Mouse (Mus musculus) CD4-positive, CD25-positive, alpha-beta regulatory T cell, adult 2 months (primary cell): ENCODE data around the gene Zfhx2.

ENCODE experiments used
- DNase-seq: peaks from one replicate; pipeline ENCODE4 v3.0.0-alpha.2; 2012; ENCODE audit warnings: low read depth, low spot score

The Zfhx2 gene

GRCm38 (mm10) chr14:55078366-55078989, 13.6 kb downstream of the Zfhx2 start:
- DNase-seq, result no peak

- DNase-seq, result no peak
Observed at GRCm38 (mm10) chr14:55077481-55078365, 14.4 kb downstream of the Zfhx2 start.

GRCm38 (mm10) chr14:55076956-55077355, 15.2 kb downstream of the Zfhx2 start:
- DNase-seq, result no peak

GRCm38 (mm10) chr14:55076224-55076623, 15.9 kb downstream of the Zfhx2 start:
- no peak for DNase-seq

- DNase-seq, result no peak
Observed at GRCm38 (mm10) chr14:55074416-55074815, 17.7 kb downstream of the Zfhx2 start.

GRCm38 (mm10) chr14:55071756-55072155, 20.4 kb downstream of the Zfhx2 start:
- no peak for DNase-seq

- DNase-seq, result no peak
Observed at GRCm38 (mm10) chr14:55066042-55066441, 26.1 kb downstream of the Zfhx2 start.

GRCm38 (mm10) chr14:55065391-55065790, 26.7 kb downstream of the Zfhx2 start:
- no peak for DNase-seq

GRCm38 (mm10) chr14:55064481-55065370, 27.4 kb downstream of the Zfhx2 start:
- no peak for DNase-seq

- no peak for DNase-seq
Observed at GRCm38 (mm10) chr14:55063581-55064381, 28.3 kb downstream of the Zfhx2 start.

GRCm38 (mm10) chr14:55063117-55063516, 29.0 kb downstream of the Zfhx2 start:
- DNase-seq, result no peak

GRCm38 (mm10) chr14:55062626-55063025, 29.5 kb downstream of the Zfhx2 start:
- DNase-seq, result peak; percentile 55

GRCm38 (mm10) chr14:55061845-55062244, 30.3 kb downstream of the Zfhx2 start:
- DNase-seq, result no peak

- no peak for DNase-seq
Observed at GRCm38 (mm10) chr14:55059931-55060330, 32.2 kb downstream of the Zfhx2 start.

GRCm38 (mm10) chr14:55059009-55059408, 33.1 kb downstream of the Zfhx2 start:
- no peak for DNase-seq

- no peak for DNase-seq
Observed at GRCm38 (mm10) chr14:55055167-55055834, 36.8 kb downstream of the Zfhx2 start.

- DNase-seq, result no peak
Observed at GRCm38 (mm10) chr14:55054191-55054749, 37.9 kb downstream of the Zfhx2 start.

- DNase-seq, result no peak
Observed at GRCm38 (mm10) chr14:55053708-55054190, 38.4 kb downstream of the Zfhx2 start.

- no peak for DNase-seq
Observed at GRCm38 (mm10) chr14:55053050-55053449, 39.1 kb downstream of the Zfhx2 start.

- peak; percentile 11 for DNase-seq
Observed at GRCm38 (mm10) chr14:55052496-55052895, 39.6 kb downstream of the Zfhx2 start.
